Mouse (Mus musculus) left cerebral cortex, adult 2 months (tissue): ENCODE data around the gene Tgm7. TPM values are rescaled to one million over a fixed set of nuclear protein-coding genes. Genes with fewer than 3 reads are reported as not detected.
"Not testable (repeated sequence)": the region's sequence is repeated elsewhere in the genome, so short reads cannot be mapped to it uniquely, and the experiment has no call there.

Source experiments
- DNase-seq, 2 experiments: peaks; one replicate each; pipeline ENCODE4 v3.0.0; 2021 to 2022; ENCODE audit warnings: low spot score in 2 of 2, mixed read lengths in 1 of 2; ENCODE audit errors: extremely low spot score in 1 of 2
- H3K27ac ChIP-seq: fragments of 200-600 bp; 2 replicates; pipeline ENCODE4 v1.8.1; 2022
- H3K4me3 ChIP-seq: fragments of 200-600 bp; 2 replicates; pipeline ENCODE4 v1.8.1; 2022
- CTCF ChIP-seq: fragments of 200-600 bp; IDR thresholded peaks from 2 replicates; pipeline ENCODE4 v1.8.1; 2022; ENCODE audit warnings: antibody characterized with exemption, mild to moderate bottlenecking, moderate library complexity
- intact Hi-C: fragments of 180-260 bp; cut with DNase I; formaldehyde crosslinking; loops from one replicate; pipeline ENCODE4 v1.15.1; 2025
- total RNA-seq, 2 experiments: library from RNA; stranded (reverse); gene quantifications; 2 replicates each; pipeline ENCODE4 v1.2.3; 2021

Tgm7 gene
- total RNA-seq, 2 experiments from 2014 or later: 0.16 TPM; not detected in 1

DNA sequence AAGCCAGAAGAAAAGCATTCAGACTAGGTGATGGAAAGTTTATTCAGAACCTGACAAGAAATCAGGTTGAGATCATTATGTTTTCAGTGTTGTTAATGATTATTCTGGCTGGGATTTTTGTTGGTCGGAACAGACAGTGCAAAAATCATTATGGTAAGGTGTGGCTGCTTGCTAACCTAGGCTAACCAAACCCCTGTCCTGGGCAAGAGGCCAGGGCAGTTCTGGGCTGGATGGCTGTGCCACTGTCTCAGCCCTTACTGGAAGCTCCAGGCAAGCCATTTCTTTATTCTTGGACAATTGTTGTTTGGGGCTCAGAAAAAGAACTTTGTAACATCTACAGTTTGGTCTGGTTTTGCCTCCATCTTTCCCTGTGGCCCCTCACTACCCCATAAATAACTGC is 17.9 kb upstream of the Tgm7 start:
- no peak for TF ChIP-seq CTCF
- no peak overlapping the region for H3K27ac ChIP-seq
- DNase-seq: no peak
- H3K4me3 ChIP-seq: no peak overlapping the region
- intact Hi-C loops: no loop called here

DNA sequence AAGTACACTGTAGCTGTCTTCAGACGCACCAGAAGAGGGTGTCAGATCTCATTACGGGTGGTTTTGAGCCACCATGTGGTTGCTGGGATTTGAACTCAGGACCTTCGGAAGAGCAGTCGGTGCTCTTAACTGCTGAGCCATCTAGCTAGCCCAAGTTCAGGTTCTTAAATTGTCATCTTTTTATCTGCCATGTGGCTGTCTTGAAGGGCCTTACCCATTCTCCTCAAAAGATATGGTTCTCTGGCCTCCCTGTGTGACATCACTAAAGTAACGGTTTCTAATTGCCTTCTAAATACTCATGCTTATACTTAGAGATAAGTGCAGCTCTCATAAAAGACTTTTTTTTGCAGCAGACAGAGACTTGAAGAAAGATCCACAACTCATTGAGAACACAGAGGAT is 16.7 kb upstream of the Tgm7 start:
- H3K4me3 ChIP-seq, DNase-seq, intact Hi-C loops, H3K27ac ChIP-seq: not testable (repeated sequence)

DNA sequence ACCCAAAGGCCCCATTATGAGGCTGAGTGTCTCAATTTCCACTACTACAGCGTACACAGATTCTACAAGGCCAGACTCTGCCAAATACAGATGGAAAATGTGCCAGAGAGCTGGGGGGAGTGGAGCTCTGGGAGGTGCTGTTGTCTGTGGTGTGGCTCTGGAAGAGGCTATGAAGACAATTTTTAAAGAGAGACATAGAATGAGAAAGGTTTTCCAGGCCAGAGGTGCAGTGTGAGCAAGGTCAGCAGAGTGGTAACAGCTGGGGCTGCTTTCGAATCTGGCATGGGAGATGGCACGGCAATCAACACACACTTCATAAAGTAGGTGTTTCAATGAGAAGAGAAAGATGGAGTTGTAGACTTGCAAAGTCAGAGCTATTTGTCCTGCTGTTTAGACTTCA is 9.7 kb upstream of the Tgm7 start:
- no peak overlapping the region for H3K27ac ChIP-seq
- no peak for DNase-seq
- H3K4me3 ChIP-seq: no peak overlapping the region
- intact Hi-C loops: loop anchor here (10.0 kb wide), 1 partner anchor 684 kb away; no protein-coding TSS in a partner anchor
- TF ChIP-seq CTCF: no peak

DNA sequence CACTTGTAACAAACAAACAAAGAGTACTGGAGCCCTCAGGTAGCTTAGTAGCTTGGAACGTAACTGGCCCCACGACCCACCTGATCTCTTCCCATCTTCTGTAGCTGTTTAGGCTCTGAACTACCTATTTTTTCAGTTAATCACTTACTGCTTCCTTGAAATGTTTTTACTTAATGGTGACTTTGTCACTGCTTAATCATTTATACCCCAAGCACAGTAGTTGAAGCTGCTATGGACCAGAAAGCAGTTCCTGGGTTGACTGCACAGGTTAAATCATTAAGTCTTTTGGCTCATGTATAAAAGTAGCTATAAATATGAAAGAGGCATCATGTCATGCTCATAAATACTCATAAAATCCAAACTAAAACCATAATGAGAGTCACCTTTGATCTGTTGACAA is 5.8 kb upstream of the Tgm7 start:
- no peak for TF ChIP-seq CTCF
- intact Hi-C loops: loop anchor here (10.0 kb wide), 1 partner anchor 681 kb away; no protein-coding TSS in a partner anchor
- Histone ChIP-seq H3K27ac (no peak overlapping the region), H3K4me3 (no peak overlapping the region)
- DNase-seq: no peak

DNA sequence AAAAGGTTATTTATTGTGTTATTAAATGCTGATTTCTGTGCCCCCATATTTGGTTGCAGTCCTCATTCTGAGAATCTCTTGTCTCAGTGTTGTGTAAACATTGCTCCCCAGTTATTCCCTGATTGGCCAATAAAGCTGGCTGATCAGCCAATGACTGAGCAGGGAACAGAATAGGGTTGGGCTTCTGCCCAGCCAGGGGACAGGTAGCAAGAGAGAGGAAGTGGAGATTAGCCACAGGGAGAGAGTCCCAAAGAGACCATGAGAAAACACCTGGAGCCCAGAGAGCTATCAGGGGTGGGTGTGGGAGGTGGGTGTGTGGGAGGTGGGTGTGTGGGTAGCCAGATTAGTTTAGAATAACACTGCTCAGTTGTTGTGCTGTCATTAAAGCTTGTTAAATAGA is 3.7 kb downstream of the Tgm7 start:
- intact Hi-C loops: loop anchor here (10.0 kb wide), 1 partner anchor 411 kb away; no protein-coding TSS in a partner anchor
- Histone ChIP-seq H3K4me3 (no peak overlapping the region), H3K27ac (no peak overlapping the region)
- TF ChIP-seq CTCF: no peak
- DNase-seq: no peak

DNA sequence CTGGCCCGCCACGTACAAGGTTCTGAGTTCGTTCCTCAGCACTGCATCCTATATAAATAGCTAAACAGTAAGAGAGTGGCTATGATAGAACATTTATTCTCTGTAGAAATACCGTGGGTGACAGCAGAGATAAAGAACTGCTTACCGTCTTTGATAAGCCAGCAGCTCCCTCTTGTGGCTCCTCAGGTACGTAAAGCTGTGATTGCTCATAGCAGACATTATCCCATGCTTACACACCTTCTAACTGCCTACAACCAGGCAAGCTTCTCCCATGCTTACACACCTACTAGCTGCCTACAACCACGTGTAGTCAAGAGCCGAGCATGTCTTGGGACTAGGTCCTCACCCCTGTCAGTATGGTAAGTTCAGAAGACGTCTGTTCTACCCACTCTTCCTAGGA is 7.5 kb downstream of the Tgm7 start:
- intact Hi-C loops: loop anchor here (1.0 to 10.0 kb wide), 2 partner anchors 61 to 407 kb away; no protein-coding TSS in a partner anchor
- H3K27ac ChIP-seq: no peak overlapping the region
- no peak overlapping the region for H3K4me3 ChIP-seq
- DNase-seq: peak; percentile 66 to 67
- TF ChIP-seq CTCF: peak; percentile 79

DNA sequence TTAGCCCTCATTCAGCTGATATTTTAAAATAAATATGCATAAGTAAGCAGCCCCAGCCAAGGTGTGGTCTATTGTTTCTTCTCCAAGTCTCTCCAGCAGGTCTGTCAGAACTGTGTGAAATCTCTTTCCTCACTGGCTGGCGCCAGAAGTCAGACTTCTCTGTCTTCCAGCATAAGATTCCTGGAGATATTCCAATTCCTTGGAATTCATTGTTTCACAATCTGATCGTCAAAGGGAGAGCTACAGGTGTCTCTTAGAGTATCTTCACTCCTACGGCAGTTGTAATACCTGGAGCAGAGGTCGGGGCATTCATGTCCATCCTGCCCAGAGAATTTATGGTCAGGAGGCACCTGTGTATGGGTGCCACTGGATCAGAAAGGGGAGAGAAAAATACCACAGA is 19.8 kb downstream of the Tgm7 start:
- Histone ChIP-seq H3K27ac (no peak overlapping the region), H3K4me3 (no peak overlapping the region)
- no peak for DNase-seq
- no peak for TF ChIP-seq CTCF
- intact Hi-C loops: no loop called here

DNA sequence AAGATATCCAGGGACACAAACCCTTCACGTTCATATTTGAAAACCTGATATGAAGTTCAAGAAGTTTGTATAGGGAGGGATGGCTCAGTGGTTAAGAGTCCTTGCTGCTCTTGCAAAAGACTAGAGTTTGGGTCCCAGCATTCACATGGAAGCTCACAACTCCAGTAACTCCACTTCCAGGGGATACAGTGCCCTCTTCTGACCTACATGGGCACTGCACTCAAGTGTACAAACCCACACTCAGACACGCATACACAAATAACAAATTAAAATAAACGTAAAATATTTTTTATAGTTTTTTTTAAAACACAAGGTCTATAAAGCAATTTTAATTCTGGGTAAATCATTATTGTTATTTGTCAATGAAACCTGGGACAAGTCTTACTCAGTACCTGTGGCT is 21.1 kb downstream of the Tgm7 start:
- H3K4me3 ChIP-seq: no peak overlapping the region
- no peak; the same call in none of the 2 replicates for TF ChIP-seq CTCF
- no peak for DNase-seq
- intact Hi-C loops: no loop called here
- no peak overlapping the region for H3K27ac ChIP-seq

DNA sequence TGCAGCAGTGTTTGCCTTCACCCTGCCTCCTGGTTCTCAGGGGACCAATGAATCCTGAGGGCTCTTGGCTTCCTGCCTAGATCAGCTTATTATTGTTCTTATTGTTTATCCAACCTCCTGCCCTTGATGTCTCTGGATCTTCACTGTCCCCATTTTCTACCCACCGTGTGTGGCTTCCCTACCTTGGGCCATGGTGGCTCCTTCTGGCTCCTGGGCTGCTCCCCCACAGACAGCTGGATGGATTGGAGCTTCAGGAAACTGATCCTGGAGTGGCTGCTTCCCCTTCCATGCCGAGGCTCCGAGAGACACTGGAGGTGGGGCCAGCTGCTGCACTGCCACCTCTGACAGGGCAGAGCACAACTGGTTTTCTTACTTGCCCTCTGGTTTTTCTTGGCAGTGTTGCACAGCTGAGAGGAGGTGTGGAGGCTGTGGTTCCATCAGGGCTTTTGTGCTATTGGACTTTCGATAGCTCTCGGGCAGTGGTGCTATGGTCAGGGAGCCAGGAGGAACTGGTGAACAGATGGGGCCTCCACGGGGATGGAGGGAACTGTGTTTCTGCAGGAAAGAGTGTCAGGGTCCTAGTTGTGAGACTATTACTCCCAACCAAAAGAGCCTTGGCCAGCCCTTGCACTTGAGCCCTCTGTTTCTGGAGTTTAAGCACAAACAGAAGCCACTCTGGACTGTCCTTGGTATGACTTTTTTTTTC is 24.0 kb downstream of the Tgm7 start, which contains the start of gene Tgm5:
Gene Tgm5, minus strand, starts transcription at position 362 of the 706 bp plus-strand sequence.
- intact Hi-C loops: no loop called here
- H3K4me3 ChIP-seq: no peak within 1 kb of the TSS
- no peak for DNase-seq
- TF ChIP-seq CTCF: no peak
- H3K27ac ChIP-seq: no peak within 1 kb of the TSS

DNA sequence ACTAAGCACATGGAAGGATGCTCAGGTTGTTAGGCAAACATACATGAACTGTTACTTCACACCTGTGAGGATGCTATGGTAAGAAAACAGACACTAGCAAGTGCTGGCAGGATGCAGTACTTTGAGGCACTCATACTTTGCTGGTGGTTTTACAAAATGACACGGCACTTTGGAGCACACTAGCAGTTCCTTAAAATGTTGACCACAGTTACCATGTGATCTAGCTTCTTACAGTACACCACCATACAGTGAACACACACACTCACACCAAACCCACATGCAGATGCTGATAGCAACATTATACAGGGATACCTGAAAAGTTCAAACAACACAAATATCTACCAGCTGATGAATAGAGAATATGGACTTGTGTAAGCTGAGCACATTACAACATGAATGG is 27.0 kb downstream of the Tgm7 start:
- Histone ChIP-seq H3K4me3 (no peak overlapping the region), H3K27ac (no peak overlapping the region)
- no peak for DNase-seq
- TF ChIP-seq CTCF: no peak
- intact Hi-C loops: no loop called here

DNA sequence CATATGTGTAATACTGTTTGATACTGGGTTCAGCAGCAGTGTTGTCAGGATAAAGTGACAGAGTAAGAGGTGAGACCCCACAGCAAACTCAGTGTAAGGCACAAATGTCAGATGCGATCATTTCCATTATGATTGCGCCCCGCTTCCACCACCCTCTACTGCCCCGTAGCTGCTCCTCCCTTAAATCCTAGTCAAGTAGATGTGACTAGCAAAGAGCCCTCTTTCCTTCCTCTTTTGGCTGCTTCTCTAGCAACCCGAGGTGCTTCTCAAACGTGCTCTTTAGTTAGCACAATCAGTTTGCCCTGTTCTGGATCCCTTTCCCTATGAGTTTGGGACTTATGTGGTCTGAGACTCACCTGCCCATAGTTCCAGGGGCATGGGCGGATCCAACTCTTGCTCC is 34.8 kb downstream of the Tgm7 start:
- Histone ChIP-seq H3K4me3 (no peak overlapping the region), H3K27ac (no peak overlapping the region)
- TF ChIP-seq CTCF: no peak
- intact Hi-C loops: no loop called here
- DNase-seq: no peak

DNA sequence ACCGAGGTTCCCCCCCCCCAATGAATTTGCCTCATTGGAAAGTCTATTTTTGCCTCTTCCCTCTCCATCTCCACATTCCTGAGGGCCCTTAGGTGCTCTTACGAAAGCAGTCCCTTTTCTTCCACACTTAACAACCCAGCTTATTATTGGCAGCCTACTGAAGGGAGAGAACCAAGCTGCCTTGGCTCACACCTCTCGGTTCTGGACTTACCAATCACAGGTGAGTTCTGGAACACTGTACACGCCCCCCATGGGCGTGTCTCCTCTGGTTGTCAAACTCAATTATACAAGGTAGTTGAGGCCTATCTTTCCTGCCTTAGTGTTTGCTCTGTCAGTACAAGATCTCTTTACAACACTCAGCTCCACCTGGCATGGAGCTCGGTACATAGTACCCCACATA is 37.7 kb downstream of the Tgm7 start:
- H3K4me3 ChIP-seq: no peak overlapping the region
- intact Hi-C loops: no loop called here
- no peak for TF ChIP-seq CTCF
- no peak overlapping the region for H3K27ac ChIP-seq
- no peak for DNase-seq

DNA sequence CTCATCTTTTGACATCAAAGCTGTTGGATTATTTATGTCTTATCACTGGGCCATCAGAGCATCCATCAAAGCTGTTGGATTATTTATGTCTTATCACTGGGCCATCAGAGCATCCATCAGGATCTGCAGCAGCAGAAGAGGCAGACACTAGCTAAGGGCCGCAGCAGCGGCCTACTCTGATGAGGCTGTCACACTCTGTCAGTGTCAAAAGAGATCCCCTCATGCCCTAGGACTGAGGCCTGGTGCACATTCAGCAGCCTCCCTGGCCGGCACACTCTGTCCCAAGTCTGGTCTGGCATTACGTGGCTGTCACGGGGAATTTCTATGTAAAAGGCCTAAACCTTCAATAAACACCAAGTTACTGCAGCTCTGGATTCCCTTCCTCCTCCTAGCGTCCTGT is 40.1 kb downstream of the Tgm7 start:
- Histone ChIP-seq H3K27ac (no peak overlapping the region), H3K4me3 (no peak overlapping the region)
- intact Hi-C loops: no loop called here
- no peak for DNase-seq
- no peak for TF ChIP-seq CTCF
